In the genomic region with DNA sequence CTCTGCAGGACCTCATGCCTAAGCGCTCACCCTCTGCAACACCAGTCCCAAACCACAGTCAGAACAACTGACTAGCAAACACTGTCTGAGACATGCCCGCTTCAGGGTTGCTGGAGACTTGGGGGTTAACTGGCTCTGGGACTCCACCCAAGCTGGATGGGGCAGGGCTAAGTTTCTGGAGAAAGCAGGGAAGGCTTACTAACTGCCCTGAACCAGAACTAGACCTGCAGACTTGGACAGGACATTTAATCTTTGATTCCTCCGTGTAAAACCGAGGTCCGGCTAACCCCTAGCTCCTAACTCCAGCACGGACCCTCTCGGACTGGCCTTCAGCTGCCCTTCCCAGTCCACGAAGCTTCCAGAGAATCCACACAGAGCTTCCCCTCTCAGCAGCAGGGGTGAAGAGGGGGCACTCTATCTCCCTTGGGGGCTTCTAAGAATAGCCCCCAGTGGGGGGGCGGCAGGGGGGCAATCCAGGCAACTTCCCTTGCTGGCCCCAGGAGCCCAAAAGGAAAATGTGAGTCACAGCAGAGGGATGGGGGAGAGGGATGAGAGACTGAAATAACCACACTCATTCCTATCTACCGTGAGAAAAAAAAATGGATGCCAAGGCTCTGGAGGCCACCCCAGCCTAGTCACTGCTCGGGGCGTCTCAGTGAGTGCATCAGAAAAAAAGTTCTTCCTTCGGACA, we compare ENCODE assay signal across 8 mouse cellular contexts. TPM values are rescaled to one million over a fixed set of nuclear protein-coding genes. Genes with fewer than 3 reads are reported as not detected.
DNase-seq lines count a peak whose midpoint lies in the region; ATAC-seq lines count a peak whose summit lies in the region.

No protein-coding gene starts in this region.

- no peak for ATAC-seq in forebrain, embryonic 13.5 days
- ATAC-seq in kidney, embryonic 14.5 days (ENCODE audit: low FRiP score, low TSS enrichment), result peak; percentile 11; the same call in 1 of the 2 replicates
- ATAC-seq in neural tube, embryonic 13.5 days (ENCODE audit: low read depth), result no peak

- 0 out of 2 replicates have a peak overlapping the region, but pooled peaks have one; percentile 30 for H3K27ac ChIP-seq in forebrain, embryonic 10.5 days
- H3K27ac ChIP-seq in forebrain, embryonic 13.5 days, result no peak overlapping the region
- H3K27ac ChIP-seq in kidney, embryonic 14.5 days (ENCODE audit: low read depth, low read length), result peak overlapping the region; percentile 74; the same call in 1 of the 2 replicates
- H3K27ac ChIP-seq in neural tube, embryonic 13.5 days (replicated peaks), result no peak overlapping the region

- H3K36me3 ChIP-seq in forebrain, embryonic 10.5 days (replicated peaks), result peaks cover 96% of the 10 kb centered on the region
- peaks cover 75% of the 10 kb centered on the region for H3K36me3 ChIP-seq in forebrain, embryonic 13.5 days (ENCODE audit: poor library complexity, severe bottlenecking)
- H3K36me3 ChIP-seq in kidney, embryonic 14.5 days (ENCODE audit: control insufficient read depth, insufficient read depth, low read length), result peaks cover 54% of the 10 kb centered on the region
- peaks cover 65% of the 10 kb centered on the region for H3K36me3 ChIP-seq in neural tube, embryonic 13.5 days

- H3K27me3 ChIP-seq in forebrain, embryonic 10.5 days (ENCODE audit: poor library complexity, severe bottlenecking), result no peaks in the 10 kb centered on the region
- no peaks in the 10 kb centered on the region for H3K27me3 ChIP-seq in forebrain, embryonic 13.5 days
- no peaks in the 10 kb centered on the region for H3K27me3 ChIP-seq in kidney, embryonic 14.5 days (ENCODE audit: control insufficient read depth, insufficient read depth, low read length)
- no peaks in the 10 kb centered on the region for H3K27me3 ChIP-seq in neural tube, embryonic 13.5 days

- peaks cover 34% of the 10 kb centered on the region for H3K4me1 ChIP-seq in forebrain, embryonic 10.5 days
- peaks cover 22% of the 10 kb centered on the region for H3K4me1 ChIP-seq in forebrain, embryonic 13.5 days
- peaks cover 45% of the 10 kb centered on the region for H3K4me1 ChIP-seq in kidney, embryonic 14.5 days (ENCODE audit: control insufficient read depth, insufficient read depth, low read length)
- H3K4me1 ChIP-seq in neural tube, embryonic 13.5 days (replicated peaks), result peaks cover 42% of the 10 kb centered on the region

- H3K4me2 ChIP-seq in forebrain, embryonic 13.5 days, result no peak overlapping the region
- H3K4me2 ChIP-seq in kidney, embryonic 14.5 days (replicated peaks; ENCODE audit: low read depth, low read length), result peak overlapping the region; percentile 56
- peak overlapping the region; percentile 27 for H3K4me2 ChIP-seq in neural tube, embryonic 13.5 days

- 63% methylated on average over 13 of the region's 13 CpGs for WGBS in forebrain, embryonic 10.5 days
- WGBS in forebrain, embryonic 13.5 days, result 65% methylated on average over 13 of the region's 13 CpGs
- WGBS in kidney, embryonic 14.5 days, result 29% methylated on average over 13 of the region's 13 CpGs
- WGBS in neural tube, embryonic 13.5 days, result 66% methylated on average over 13 of the region's 13 CpGs

- no peaks in the 10 kb centered on the region for H3K9me3 ChIP-seq in forebrain, embryonic 10.5 days
- H3K9me3 ChIP-seq in forebrain, embryonic 13.5 days (replicated peaks), result no peaks in the 10 kb centered on the region
- H3K9me3 ChIP-seq in kidney, embryonic 14.5 days (ENCODE audit: control insufficient read depth, low read length), result no peaks in the 10 kb centered on the region
- H3K9me3 ChIP-seq in neural tube, embryonic 13.5 days, result no peaks in the 10 kb centered on the region

- no peak for DNase-seq in forebrain, embryonic 10.5 days (ENCODE audit: extremely low spot score, low spot score)
- DNase-seq in NIH3T3 (ENCODE audit: low read depth), result peak; percentile 93
- DNase-seq in heart, adult 8-10 months (ENCODE audit: low spot score), result peak; percentile 82
- DNase-seq in ovary, adult 18-20 months (ENCODE audit: low spot score), result no peak
- DNase-seq in yolk sac, embryonic 10.5 days (ENCODE audit: low spot score), result no peak

- H3K9ac ChIP-seq in forebrain, embryonic 13.5 days, result no peak overlapping the region; the same call in 1 of the 2 replicates
- peak overlapping the region; percentile 55; the same call in 1 of the 2 replicates for H3K9ac ChIP-seq in kidney, embryonic 14.5 days (ENCODE audit: low read depth, low read length)
- H3K9ac ChIP-seq in neural tube, embryonic 13.5 days, result peak overlapping the region; percentile 54

- H3K4me3 ChIP-seq in forebrain, embryonic 10.5 days, result peak overlapping the region; percentile 3; the same call in 1 of the 2 replicates
- no peak overlapping the region for H3K4me3 ChIP-seq in forebrain, embryonic 13.5 days
- peak overlapping the region; percentile 35 for H3K4me3 ChIP-seq in kidney, embryonic 14.5 days (ENCODE audit: low read length)
- H3K4me3 ChIP-seq in neural tube, embryonic 13.5 days, result no peak overlapping the region

RNA-seq across cellular contexts. Expression of a gene that starts 7.5 kb away (rescaled TPM):
- 9.4 and 11.9 TPM in 2 replicates for polyA plus RNA-seq in forebrain, embryonic 10.5 days (2016; fragmentation: Nextera tagmentation; extraction: Ambion mirVana)
- polyA plus RNA-seq in forebrain, embryonic 13.5 days (2015; fragmentation: Nextera tagmentation; extraction: Ambion mirVana), result 8.9 and 10.3 TPM in 2 replicates
- total RNA-seq in heart, adult 8-10 months (2022), result 100 to 1,000 TPM; 136 to 213 (median 183) TPM
- polyA plus RNA-seq in kidney, embryonic 14.5 days (2014; fragmentation: Nextera tagmentation; extraction: Ambion mirVana), result 26.2 and 31.5 TPM in 2 replicates
- polyA plus RNA-seq in neural tube, embryonic 13.5 days (2015; fragmentation: Nextera tagmentation; extraction: Ambion mirVana), result 10.4 and 10.7 TPM in 2 replicates

RNA-seq across cellular contexts. Expression of a gene that starts 28.3 kb away (rescaled TPM):
- polyA plus RNA-seq in forebrain, embryonic 10.5 days (2016; fragmentation: Nextera tagmentation; extraction: Ambion mirVana), result 19.9 and 21.7 TPM in 2 replicates
- 82.1 and 94.8 TPM in 2 replicates for polyA plus RNA-seq in forebrain, embryonic 13.5 days (2015; fragmentation: Nextera tagmentation; extraction: Ambion mirVana)
- 1 to 10 TPM; 2.0 to 2.8 (median 2.6) TPM for total RNA-seq in heart, adult 8-10 months (2022)
- polyA plus RNA-seq in kidney, embryonic 14.5 days (2014; fragmentation: Nextera tagmentation; extraction: Ambion mirVana), result 21.5 and 26.5 TPM in 2 replicates
- 124 and 137 TPM in 2 replicates for polyA plus RNA-seq in neural tube, embryonic 13.5 days (2015; fragmentation: Nextera tagmentation; extraction: Ambion mirVana)

RNA-seq across cellular contexts. Expression of a gene that starts 31.5 kb away (rescaled TPM):
- 0.29 TPM in 1 of 2 replicates, not detected in the other for polyA plus RNA-seq in forebrain, embryonic 10.5 days (2016; fragmentation: Nextera tagmentation; extraction: Ambion mirVana)
- polyA plus RNA-seq in forebrain, embryonic 13.5 days (2015; fragmentation: Nextera tagmentation; extraction: Ambion mirVana), result not detected in 2 replicates
- total RNA-seq in heart, adult 8-10 months (2022), result 1 to 10 TPM; 1.6 to 4.2 (median 2.3) TPM
- 0.57 TPM in 1 of 2 replicates, not detected in the other for polyA plus RNA-seq in kidney, embryonic 14.5 days (2014; fragmentation: Nextera tagmentation; extraction: Ambion mirVana)
- polyA plus RNA-seq in neural tube, embryonic 13.5 days (2015; fragmentation: Nextera tagmentation; extraction: Ambion mirVana), result not detected in 2 replicates

RNA-seq across cellular contexts. Expression of a gene that starts 31.6 kb away (rescaled TPM):
- 59.8 and 62.0 TPM in 2 replicates for polyA plus RNA-seq in forebrain, embryonic 10.5 days (2016; fragmentation: Nextera tagmentation; extraction: Ambion mirVana)
- polyA plus RNA-seq in forebrain, embryonic 13.5 days (2015; fragmentation: Nextera tagmentation; extraction: Ambion mirVana), result 63.6 and 68.1 TPM in 2 replicates
- total RNA-seq in heart, adult 8-10 months (2022), result 10 to 100 TPM; 26.7 to 34.8 (median 30.0) TPM
- 55.4 and 72.9 TPM in 2 replicates for polyA plus RNA-seq in kidney, embryonic 14.5 days (2014; fragmentation: Nextera tagmentation; extraction: Ambion mirVana)
- polyA plus RNA-seq in neural tube, embryonic 13.5 days (2015; fragmentation: Nextera tagmentation; extraction: Ambion mirVana), result 68.7 and 76.3 TPM in 2 replicates

Comparison
In these comparisons a context has a peak if more than half of its experiments do, and no peak if none do; other contexts are left out.
1. H3K27ac ChIP-seq: peak in forebrain, embryonic 10.5 days (single experiment) and kidney, embryonic 14.5 days (single experiment); none in forebrain, embryonic 13.5 days (single experiment) and neural tube, embryonic 13.5 days (single experiment).
2. H3K4me3 ChIP-seq: peak in forebrain, embryonic 10.5 days (single experiment) and kidney, embryonic 14.5 days (single experiment); none in forebrain, embryonic 13.5 days (single experiment) and neural tube, embryonic 13.5 days (single experiment).
3. DNase-seq: peak in NIH3T3 (single experiment) and heart, adult 8-10 months (single experiment); none in forebrain, embryonic 10.5 days (single experiment), ovary, adult 18-20 months (single experiment) and yolk sac, embryonic 10.5 days (single experiment).